Mouse (Mus musculus) heart, postnatal 36 days (tissue): ENCODE data around the gene Faah. TPM values are rescaled to one million over a fixed set of nuclear protein-coding genes. Genes with fewer than 3 reads are reported as not detected.
A peak's percentile ranks its signal among the peaks of the same experiment; 100 is the strongest.

Experiments used
- DNase-seq, 2 experiments: peaks; one replicate each; pipeline ENCODE4 v3.0.0; 2021 to 2022
- intact Hi-C: fragments of 180-260 bp; cut with DNase I; formaldehyde crosslinking; loops from one replicate; pipeline ENCODE4 v1.15.1; 2025
- total RNA-seq, 2 experiments: library from RNA; stranded (reverse); gene quantifications; 2 replicates each; pipeline ENCODE4 v1.2.3; 2021

Faah gene
- total RNA-seq, 2 experiments from 2014 or later: 0.24 to 0.69 TPM

- intact Hi-C loops: no loop called here
- no peak for DNase-seq
Measured at GRCm38 (mm10) chr4:115953559-115953958, 64.2 kb downstream of the Faah start.

GRCm38 (mm10) chr4:115952758-115953157 is 65.0 kb downstream of the Faah start:
- intact Hi-C loops: loop anchor here (1.0 kb wide), 2 partner anchors 49 to 221 kb away; no protein-coding TSS in a partner anchor
- DNase-seq: peak; percentile 52 to 68

GRCm38 (mm10) chr4:115943669-115944314 is 73.9 kb downstream of the Faah start:
- DNase-seq: no peak
- intact Hi-C loops: no loop called here

- intact Hi-C loops: no loop called here
Measured at GRCm38 (mm10) chr4:115941242-115941820, 76.4 kb downstream of the Faah start.

GRCm38 (mm10) chr4:115940681-115941080 is 77.0 kb downstream of the Faah start:
- DNase-seq: no peak
- intact Hi-C loops: no loop called here

More at GRCm38 (mm10) chr4:115941242-115941820, 76.4 kb downstream of the Faah start:
- no peak for DNase-seq

GRCm38 (mm10) chr4:115939295-115940102 is 78.2 kb downstream of the Faah start, which contains the start of gene Dmbx1:
TSS of gene Dmbx1 (minus strand) at chr4:115939926.
- intact Hi-C loops: no loop called here
- peak in 1 of 2 experiments; percentile 14 for DNase-seq

GRCm38 (mm10) chr4:115938276-115939160 is 79.2 kb downstream of the Faah start:
- DNase-seq: peak; percentile 15 to 51
- intact Hi-C loops: no loop called here

GRCm38 (mm10) chr4:115937061-115937976 is 80.4 kb downstream of the Faah start:
- intact Hi-C loops: no loop called here
- no peak for DNase-seq

- intact Hi-C loops: no loop called here
- no peak for DNase-seq
Measured at GRCm38 (mm10) chr4:115936646-115937045, 81.1 kb downstream of the Faah start.

- DNase-seq: peak in 1 of 2 experiments; percentile 5
- intact Hi-C loops: no loop called here
Measured at GRCm38 (mm10) chr4:115935835-115936581, 81.7 kb downstream of the Faah start.

- intact Hi-C loops: no loop called here
- no peak for DNase-seq
Measured at GRCm38 (mm10) chr4:115931556-115932088, 86.1 kb downstream of the Faah start.

- DNase-seq: no peak
- intact Hi-C loops: no loop called here
Measured at GRCm38 (mm10) chr4:115927637-115928036, 90.1 kb downstream of the Faah start.

- intact Hi-C loops: no loop called here
- DNase-seq: no peak
Measured at GRCm38 (mm10) chr4:115923262-115923880, 94.4 kb downstream of the Faah start.

GRCm38 (mm10) chr4:115922688-115923087 is 95.0 kb downstream of the Faah start:
- intact Hi-C loops: no loop called here
- no peak for DNase-seq

GRCm38 (mm10) chr4:115919911-115920310 is 97.8 kb downstream of the Faah start:
- intact Hi-C loops: no loop called here
- no peak for DNase-seq
